Mouse (Mus musculus) lung, postnatal 0 days (tissue): ENCODE measurements at regions not wholly inside any gene's neighbourhood (a gene's known extent, or its start where the extent isn't known, plus 50 kb on each side); places are given as distances from the start of the nearest gene placed in this dataset.

Experiments
- CTCF ChIP-seq: IDR thresholded peaks from 2 replicates; pipeline ENCODE4 v1.5.1; 2016; ENCODE audit warnings: antibody characterized with exemption, mild to moderate bottlenecking
- EP300 ChIP-seq: IDR thresholded peaks from 2 replicates; pipeline ENCODE4 v1.6.1; 2016; ENCODE audit warnings: antibody characterized with exemption, mild to moderate bottlenecking, control low read depth

DNA sequence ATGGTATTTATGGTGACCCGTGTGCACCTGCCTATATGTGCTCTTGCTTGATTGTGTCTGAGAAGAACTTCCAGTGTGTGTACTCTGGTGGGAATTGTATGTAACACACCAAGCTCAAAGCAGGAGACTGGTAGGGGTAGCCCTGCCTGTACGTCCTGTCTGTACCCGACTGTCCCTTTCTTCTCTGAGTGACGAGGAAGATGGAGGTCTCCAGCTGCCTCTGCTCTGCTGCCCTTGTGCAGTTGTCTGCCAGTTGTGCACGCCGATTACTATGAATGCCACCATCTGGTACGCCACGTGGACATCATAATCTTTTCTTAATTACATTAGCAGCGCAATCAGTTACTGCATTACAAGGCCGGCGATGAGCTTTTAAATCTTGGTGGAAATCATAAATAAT, 53.6 kb upstream of the Mvb12b start:
- no peak for TF ChIP-seq CTCF
- TF ChIP-seq EP300: no peak
